ENCODE assay signal across 11 mouse cellular contexts in genomic region chr14:45241613-45242012, GRCm38 (mm10). TPM values are rescaled to one million over a fixed set of nuclear protein-coding genes. Genes with fewer than 3 reads are reported as not detected.
DNase-seq lines count a peak whose midpoint lies in the region; ATAC-seq lines count a peak whose summit lies in the region.
"Had no signal": no experiment of that assay in that cellular context is flagged by ENCODE, and none has a peak within 500 bp of the region (broad histone marks: within the 10 kb centered on the region; RNA-seq: fewer than 3 reads in every experiment).

No protein-coding gene starts in this region.

- no peak overlapping the region for H3K4me3 ChIP-seq in kidney, embryonic 14.5 days (ENCODE audit: low read length)
- H3K4me3 ChIP-seq: midbrain, embryonic 15.5 days had no signal

- no peak overlapping the region for H3K4me2 ChIP-seq in kidney, embryonic 14.5 days (replicated peaks; ENCODE audit: low read depth, low read length)
- H3K4me2 ChIP-seq: midbrain, embryonic 15.5 days had no signal

- 50% methylated on average over 1 of the region's 1 CpGs for WGBS in kidney, embryonic 14.5 days

- H3K9me3 ChIP-seq in kidney, embryonic 14.5 days (ENCODE audit: control insufficient read depth, low read length), result no peaks in the 10 kb centered on the region
- H3K9me3 ChIP-seq: midbrain, embryonic 15.5 days had no signal

- no peaks in the 10 kb centered on the region for H3K27me3 ChIP-seq in kidney, embryonic 14.5 days (ENCODE audit: control insufficient read depth, insufficient read depth, low read length)
- H3K27me3 ChIP-seq: midbrain, embryonic 15.5 days had no signal

- DNase-seq in kidney, adult 9 months, result peak; percentile 11
- DNase-seq in thymus, postnatal 14 days, result peak; percentile 18
- no peak for DNase-seq in thymus, postnatal 36 days
- DNase-seq in frontal cortex, postnatal 36 days (ENCODE audit: low spot score in 2 of 2), result no peak
- no peak for DNase-seq in gastrocnemius, postnatal 10 days
- DNase-seq in gastrocnemius, postnatal 25 days, result no peak
- DNase-seq: cerebellum, adult 9-10 months; kidney, adult 18-20 months had no signal

- H3K4me1 ChIP-seq in kidney, embryonic 14.5 days (ENCODE audit: control insufficient read depth, insufficient read depth, low read length), result no peaks in the 10 kb centered on the region
- H3K4me1 ChIP-seq: midbrain, embryonic 15.5 days had no signal

- ATAC-seq in kidney, embryonic 14.5 days (ENCODE audit: low FRiP score, low TSS enrichment), result no peak
- ATAC-seq in common myeloid progenitor, adult 5-6 weeks (replicated peaks; ENCODE audit: low read depth, poor library complexity, severe bottlenecking), result peak; percentile 58; the same call in 1 of the 2 replicates
- ATAC-seq: midbrain, embryonic 15.5 days had no signal

- H3K27ac ChIP-seq in kidney, embryonic 14.5 days (ENCODE audit: low read depth, low read length), result no peak overlapping the region
- H3K27ac ChIP-seq: midbrain, embryonic 15.5 days had no signal

- no peaks in the 10 kb centered on the region for H3K36me3 ChIP-seq in kidney, embryonic 14.5 days (ENCODE audit: control insufficient read depth, insufficient read depth, low read length)
- H3K36me3 ChIP-seq: midbrain, embryonic 15.5 days had no signal

- no peak overlapping the region for H3K9ac ChIP-seq in kidney, embryonic 14.5 days (ENCODE audit: low read depth, low read length)
- H3K9ac ChIP-seq: midbrain, embryonic 15.5 days had no signal

RNA-seq across cellular contexts. Expression of gene Txndc16, which starts 21.5 kb away (rescaled TPM):
- polyA plus RNA-seq in kidney, embryonic 14.5 days (2014; fragmentation: Nextera tagmentation; extraction: Ambion mirVana), result 8.6 and 14.2 TPM in 2 replicates
- total RNA-seq in common myeloid progenitor, adult 5-6 weeks (2017), result 14.6 and 18.3 TPM in 2 replicates
- 1 to 10 TPM; 8.3 to 9.8 TPM for total RNA-seq in gastrocnemius, postnatal 10 days (2021)
- total RNA-seq in gastrocnemius, postnatal 25 days (2021), result 1 to 10 TPM; 6.4 to 7.5 TPM

RNA-seq across cellular contexts. Expression of gene Gpr137c, which starts 22.1 kb away (rescaled TPM):
- 2.3 and 3.9 TPM in 2 replicates for polyA plus RNA-seq in kidney, embryonic 14.5 days (2014; fragmentation: Nextera tagmentation; extraction: Ambion mirVana)
- 0.05 and 0.32 TPM in 2 replicates for total RNA-seq in common myeloid progenitor, adult 5-6 weeks (2017)
- 1 to 10 TPM; 1.6 to 2.3 TPM for total RNA-seq in gastrocnemius, postnatal 10 days (2021)
- 1 to 10 TPM; 1.7 to 3.0 TPM for total RNA-seq in gastrocnemius, postnatal 25 days (2021)

Comparison
In these comparisons a context has a peak if more than half of its experiments do, and no peak if none do; other contexts are left out.
1. DNase-seq: peak in kidney, adult 9 months (single experiment) and thymus, postnatal 14 days (single experiment); none in thymus, postnatal 36 days (0 of 2), frontal cortex, postnatal 36 days (0 of 2), gastrocnemius, postnatal 10 days (single experiment) and gastrocnemius, postnatal 25 days (single experiment).